In the genomic region with DNA sequence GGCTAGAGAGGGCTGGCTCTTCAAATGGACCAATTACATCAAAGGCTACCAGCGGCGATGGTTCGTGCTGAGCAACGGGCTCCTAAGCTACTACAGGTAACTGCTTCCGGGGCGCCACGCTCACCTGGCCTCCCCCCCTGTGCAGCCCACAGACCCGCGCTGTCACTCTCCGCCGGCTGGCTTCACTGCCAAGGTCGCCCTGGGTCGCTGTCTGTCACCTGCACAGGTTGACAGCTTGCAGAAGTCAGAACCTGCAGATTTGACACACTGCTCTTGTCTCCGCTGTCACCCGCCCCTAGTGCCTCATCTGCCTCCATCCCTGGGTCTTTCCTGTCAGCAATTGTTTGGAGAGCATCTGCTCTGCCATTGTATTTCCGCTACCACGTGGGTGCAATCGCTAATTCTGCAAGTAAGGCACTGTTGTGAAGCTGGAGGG, we compare ENCODE assay signal across 8 mouse cellular contexts. TPM values are rescaled to one million over a fixed set of nuclear protein-coding genes. Genes with fewer than 3 reads are reported as not detected.
DNase-seq lines count a peak whose midpoint lies in the region; ATAC-seq and TF ChIP-seq lines count a peak whose summit lies in the region.

No protein-coding gene starts in this region.

- intact Hi-C loops in left cerebral cortex, adult 2 months (cut with DNase I): loop anchor here (5.0 to 10.0 kb wide), 2 partner anchors 41 to 191 kb away; a partner anchor contains a TSS

- TF ChIP-seq CTCF in hindbrain, postnatal 0 days (IDR thresholded peaks at IDR 0.05; ENCODE audit: low read depth): no peak
- TF ChIP-seq CTCF in left cerebral cortex, adult 2 months (IDR thresholded peaks at IDR 0.05): no peak

- H3K4me3 ChIP-seq in hindbrain, postnatal 0 days (ENCODE audit: low read length): peak overlapping the region; percentile 82
- peak overlapping the region; percentile 83 for H3K4me3 ChIP-seq in left cerebral cortex, adult 2 months

- peak; percentile 11 for ATAC-seq in hindbrain, postnatal 0 days

- H3K36me3 ChIP-seq in hindbrain, postnatal 0 days (ENCODE audit: insufficient read depth, low read length): peaks cover 12% of the 10 kb centered on the region; the same call in 1 of the 2 replicates

- no peaks in the 10 kb centered on the region for H3K27me3 ChIP-seq in hindbrain, postnatal 0 days (ENCODE audit: insufficient read depth, low read length)

- H3K9ac ChIP-seq in hindbrain, postnatal 0 days (replicated peaks; ENCODE audit: low read length): peak overlapping the region; percentile 84

- peak; percentile 18 for DNase-seq in Muller cell, postnatal 12 days (ENCODE audit: inconsistent ontology term)
- peak; percentile 60 for DNase-seq in cerebellum, adult 8-10 months
- peak; percentile 33 to 49 for DNase-seq in frontal cortex, postnatal 14 days (ENCODE audit: low spot score in 2 of 2)
- DNase-seq in hindbrain, postnatal 0 days (ENCODE audit: low spot score): peak; percentile 74
- peak; percentile 46 to 58 for DNase-seq in left cerebral cortex, adult 2 months (ENCODE audit: extremely low spot score in 1 of 2, low spot score in 2 of 2)
- peak; percentile 48 to 55 for DNase-seq in lung, postnatal 4 days
- DNase-seq in right cerebral cortex, postnatal 14 days: peak; percentile 49
- DNase-seq in yolk sac, embryonic 10.5 days (ENCODE audit: low spot score): peak; percentile 62

- H3K4me1 ChIP-seq in hindbrain, postnatal 0 days (ENCODE audit: insufficient read depth, low read length): peaks cover 7% of the 10 kb centered on the region; the same call in 1 of the 2 replicates

- peak overlapping the region; percentile 96 for H3K27ac ChIP-seq in hindbrain, postnatal 0 days
- H3K27ac ChIP-seq in left cerebral cortex, adult 2 months: peak overlapping the region; percentile 78

- H3K9me3 ChIP-seq in hindbrain, postnatal 0 days (ENCODE audit: low read length): no peaks in the 10 kb centered on the region

- WGBS in hindbrain, postnatal 0 days: 0% methylated on average over 18 of the region's 18 CpGs

- H3K4me2 ChIP-seq in hindbrain, postnatal 0 days (ENCODE audit: low read depth, low read length): peak overlapping the region; percentile 91

RNA-seq across cellular contexts. Expression of a gene that starts 0.5 kb away (rescaled TPM):
- 25.5 and 28.0 TPM in 2 replicates for total RNA-seq in hindbrain, postnatal 0 days (2014; rRNA removed)
- 2.5 and 2.6 TPM in 2 replicates for polyA plus RNA-seq in hindbrain, postnatal 0 days (2015; fragmentation: Nextera tagmentation; extraction: Ambion mirVana)
- 10 to 100 TPM; 55.6 to 57.0 TPM for total RNA-seq in left cerebral cortex, adult 2 months (2021)

RNA-seq across cellular contexts. Expression of a gene that starts 54.0 kb away (rescaled TPM):
- total RNA-seq in hindbrain, postnatal 0 days (2014; rRNA removed): 11.1 and 12.3 TPM in 2 replicates
- polyA plus RNA-seq in hindbrain, postnatal 0 days (2015; fragmentation: Nextera tagmentation; extraction: Ambion mirVana): 9.8 and 11.5 TPM in 2 replicates
- total RNA-seq in left cerebral cortex, adult 2 months (2021): 10 to 100 TPM; 19.7 to 20.4 TPM

Comparison
In these comparisons a context has a peak if more than half of its experiments do, and no peak if none do; other contexts are left out.
1. Peak in every context shown above with its lines: DNase-seq, ATAC-seq, H3K4me3 ChIP-seq and H3K27ac ChIP-seq.
2. DNase-seq: peak in every context shown above with its lines; median percentile 74 in hindbrain, postnatal 0 days; 62 in yolk sac, embryonic 10.5 days; 60 in cerebellum, adult 8-10 months; 52 in left cerebral cortex, adult 2 months; 52 in lung, postnatal 4 days; 49 in right cerebral cortex, postnatal 14 days; 41 in frontal cortex, postnatal 14 days; 18 in Muller cell, postnatal 12 days.